Mouse (Mus musculus) adrenal gland, adult (tissue): ENCODE data around the gene Ska3.
"Not testable (repeated sequence)": the region's sequence is repeated elsewhere in the genome, so short reads cannot be mapped to it uniquely, and the experiment has no call there.

Experiments used
- DNase-seq, 2 experiments: peaks; one replicate each; pipeline ENCODE4 v3.0.0; 2022 to 2023; ENCODE audit warnings: low spot score in 1 of 2; ENCODE audit not compliant: inconsistent age in 2 of 2

The Ska3 gene

DNA sequence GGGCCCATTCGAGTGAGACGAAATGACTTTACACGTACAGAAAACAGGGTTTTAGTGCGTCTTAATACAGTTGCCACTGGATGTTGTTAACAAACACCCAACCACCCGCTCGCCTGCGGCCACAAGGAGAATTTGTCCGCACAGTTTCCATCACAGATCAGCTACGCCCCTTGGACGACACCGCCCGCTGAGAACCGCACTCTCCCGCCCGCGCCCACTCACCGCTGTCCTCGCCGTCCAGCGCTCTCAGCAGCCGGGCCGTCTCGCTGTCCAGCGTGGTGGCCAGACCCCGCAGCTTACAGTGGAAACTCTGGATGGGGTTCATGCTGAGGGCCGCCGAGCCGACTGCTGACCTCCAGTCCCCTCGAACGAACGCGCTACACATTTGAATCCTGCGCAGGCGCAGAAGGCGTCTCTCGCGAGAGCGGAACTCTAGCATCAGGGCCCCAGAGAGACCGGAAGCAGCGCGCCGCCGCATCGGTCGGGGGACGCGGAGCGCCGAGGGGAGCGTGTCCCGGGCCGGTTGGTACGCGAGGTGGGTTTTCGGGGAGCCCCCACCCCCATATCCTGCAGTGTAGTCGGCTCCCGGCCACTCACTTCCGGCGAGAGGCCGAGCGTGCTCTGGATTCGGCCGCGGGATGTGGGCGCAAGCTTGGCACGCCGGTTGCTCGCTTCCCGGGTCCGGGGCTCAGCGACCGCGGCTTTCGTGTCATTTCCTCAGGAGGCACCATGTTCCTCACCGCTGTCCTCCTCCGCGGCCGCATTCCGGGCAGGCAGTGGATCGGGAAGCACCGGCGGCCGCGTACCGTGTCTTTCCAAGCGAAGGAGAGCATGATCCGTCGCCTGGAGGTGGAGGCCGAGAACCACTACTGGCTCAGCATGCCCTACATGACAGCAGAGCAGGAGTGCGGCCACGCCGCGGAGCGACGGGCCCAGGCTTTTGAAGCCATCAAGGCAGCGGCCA lies at the start of gene Ska3, which contains the start of gene Mrpl57:
TSS of gene Ska3 (minus strand) at position 398 of the 964 bp plus-strand sequence.
TSS of gene Mrpl57 (plus strand) at position 447 of the 964 bp plus-strand sequence.
- DNase-seq, result peak; percentile 93 to 98

DNA sequence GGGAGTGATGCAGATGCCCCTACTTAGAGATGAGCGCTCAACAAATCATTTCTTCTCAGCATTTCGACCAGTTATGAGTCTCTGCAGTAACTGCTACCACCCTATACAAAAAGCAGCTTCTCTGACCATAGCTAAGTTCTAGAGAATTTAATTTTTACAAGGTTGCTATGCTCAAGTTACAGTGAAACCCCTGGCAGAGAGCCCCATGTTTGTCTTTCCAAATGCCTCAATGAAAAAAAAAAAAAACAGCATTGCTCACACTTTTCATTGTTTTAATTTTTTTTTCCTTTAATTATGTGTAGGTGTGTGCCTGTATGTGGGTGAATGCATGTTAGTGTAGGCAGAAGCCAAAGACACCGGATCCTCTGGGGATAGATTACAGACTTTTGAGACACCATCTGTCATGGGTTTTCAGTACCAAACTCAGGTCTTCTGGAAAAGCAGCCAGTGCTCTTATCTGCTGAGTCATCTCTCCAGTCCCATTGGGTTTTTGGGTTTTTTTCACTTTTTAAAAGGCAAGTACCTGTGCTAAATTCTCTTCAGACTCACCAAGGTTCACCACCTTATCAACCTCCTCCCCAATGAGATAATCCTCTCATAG lies 40.8 kb upstream of the Ska3 start:
- peak in 1 of 2 experiments; percentile 50 for DNase-seq

DNA sequence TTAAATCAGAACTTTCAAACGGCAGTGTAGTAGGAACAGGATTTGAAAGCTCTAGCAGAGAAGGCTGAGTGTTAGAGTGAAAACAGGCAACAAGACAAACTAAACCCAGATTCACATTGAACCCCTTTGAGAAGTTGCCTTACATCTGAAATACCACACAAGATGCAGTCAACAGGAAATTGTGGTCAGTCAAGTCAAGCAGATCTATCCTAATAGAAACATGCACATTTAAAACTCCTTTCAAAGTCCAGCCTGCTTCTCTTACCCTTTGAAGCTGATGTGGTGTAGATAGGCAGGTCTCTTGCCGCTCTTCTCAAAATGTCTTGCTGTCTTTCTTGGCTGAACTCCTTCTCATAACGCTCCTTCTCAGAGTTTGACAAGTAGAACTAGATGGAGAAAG lies 39.3 kb upstream of the Ska3 start:
- no peak for DNase-seq

DNA sequence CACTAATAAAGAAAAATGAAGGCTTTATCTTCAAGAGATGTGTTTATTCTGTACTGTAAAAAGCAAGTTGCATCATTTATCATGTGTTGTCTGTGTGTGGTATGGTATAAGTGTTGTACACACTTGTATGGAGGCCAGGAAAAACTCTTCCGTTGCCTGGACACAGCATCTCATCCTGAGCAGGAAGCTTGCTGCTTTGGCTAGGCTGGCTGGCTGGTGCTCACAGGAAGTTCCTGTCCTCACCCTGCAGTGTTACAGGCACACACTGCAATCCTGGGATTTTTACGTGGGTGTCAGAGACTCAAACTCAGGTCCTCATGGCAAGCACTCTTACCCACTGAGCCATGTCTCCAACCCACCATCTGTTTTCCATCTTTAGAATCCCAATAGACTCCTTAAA lies 37.1 kb upstream of the Ska3 start:
- DNase-seq, result no peak

DNA sequence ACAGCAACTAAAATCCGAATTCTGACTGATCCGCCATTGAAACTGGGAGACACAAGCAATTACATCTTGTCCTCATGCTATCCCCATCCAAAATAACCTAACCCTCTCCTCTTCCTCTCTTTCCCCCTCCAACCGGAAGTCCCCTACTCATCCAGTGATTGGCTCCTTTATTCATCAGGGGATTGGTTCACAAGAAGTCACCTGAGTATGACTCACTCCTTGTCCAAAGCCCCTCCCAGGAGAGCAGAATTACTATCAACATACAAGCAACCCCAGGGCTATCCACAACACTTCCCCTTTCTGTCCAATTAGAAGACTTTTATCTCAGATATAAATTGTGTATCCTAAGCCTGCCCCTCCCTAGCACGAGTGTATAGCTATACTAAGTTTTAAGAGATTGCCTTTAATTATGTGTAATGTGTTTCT lies 36.0 kb upstream of the Ska3 start:
- no peak for DNase-seq

DNA sequence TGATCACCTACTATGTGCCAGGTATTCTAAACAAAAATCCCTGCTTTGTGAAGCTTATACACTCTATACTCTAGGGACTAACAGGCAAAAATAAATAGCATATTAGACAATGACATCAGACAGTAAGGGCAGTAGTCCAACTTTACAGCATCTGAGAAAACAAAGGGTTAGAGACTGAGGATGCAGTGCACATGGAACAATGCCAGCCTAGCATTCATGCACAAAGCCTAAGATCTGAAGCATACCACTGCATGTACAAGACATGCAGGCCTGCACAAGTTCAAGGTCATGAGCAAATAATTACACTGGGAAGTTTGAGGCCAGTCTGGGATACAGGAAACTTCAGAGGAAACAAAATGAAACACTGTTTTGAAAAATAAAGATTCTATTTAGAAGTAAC lies 33.5 kb upstream of the Ska3 start:
- no peak for DNase-seq

DNA sequence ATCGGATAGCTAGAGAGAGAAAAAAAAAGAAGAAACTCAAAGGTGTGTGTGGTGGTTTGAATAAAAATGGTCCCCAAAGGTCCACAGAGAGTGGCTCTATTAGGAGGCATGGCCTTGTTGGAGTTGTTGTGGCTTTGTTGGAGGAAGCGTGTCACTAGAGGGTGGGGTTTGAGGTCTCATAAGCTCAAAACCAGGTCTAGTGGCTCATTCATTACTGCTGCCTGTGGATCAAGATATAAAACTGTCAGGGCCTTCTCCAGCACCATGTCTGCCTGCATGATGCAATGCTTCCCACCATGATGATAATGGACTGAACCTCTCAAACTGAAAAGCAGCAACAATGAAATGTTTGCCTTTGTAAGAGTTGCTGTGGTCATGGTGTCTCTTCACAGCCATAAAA lies 32.6 kb upstream of the Ska3 start:
- no peak for DNase-seq

DNA sequence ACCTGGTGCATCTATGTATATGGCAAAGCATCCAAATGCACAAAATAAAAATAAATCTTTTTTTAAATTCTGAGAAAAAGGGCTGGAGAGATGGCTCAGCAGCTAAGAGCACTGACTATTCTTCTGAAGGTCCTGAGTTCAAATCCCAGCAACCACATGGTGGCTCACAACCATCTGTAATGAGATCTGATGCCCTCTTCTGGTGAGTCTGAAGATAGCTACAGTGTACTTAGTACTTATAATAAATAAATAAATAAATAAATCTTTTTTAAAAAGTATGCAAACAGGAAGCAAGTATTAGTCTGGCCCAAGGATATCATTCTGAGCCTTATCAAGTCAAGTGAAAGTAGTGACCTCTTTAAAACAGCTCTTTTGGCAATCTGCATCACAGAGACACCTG lies 30.1 kb upstream of the Ska3 start:
- not testable (repeated sequence) for DNase-seq

DNA sequence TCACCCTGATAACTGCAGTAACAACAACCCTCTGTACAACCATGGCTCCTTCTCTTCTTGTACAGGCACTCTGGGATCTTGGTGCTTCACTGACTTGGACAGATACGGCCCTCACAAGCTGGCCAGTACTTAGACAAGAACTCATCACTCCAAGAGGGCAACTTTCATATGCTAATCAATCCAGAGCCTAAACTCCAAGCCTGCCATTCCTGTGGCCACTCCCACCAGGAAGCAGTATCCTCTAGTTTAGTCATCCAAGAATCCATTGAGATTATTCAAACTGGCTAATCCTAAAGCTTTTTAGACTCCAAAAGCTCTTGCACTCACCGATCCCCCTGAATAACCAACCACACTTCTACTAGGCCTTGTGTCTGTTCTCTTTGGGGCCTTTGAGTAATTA lies 27.0 kb upstream of the Ska3 start:
- DNase-seq, result no peak

DNA sequence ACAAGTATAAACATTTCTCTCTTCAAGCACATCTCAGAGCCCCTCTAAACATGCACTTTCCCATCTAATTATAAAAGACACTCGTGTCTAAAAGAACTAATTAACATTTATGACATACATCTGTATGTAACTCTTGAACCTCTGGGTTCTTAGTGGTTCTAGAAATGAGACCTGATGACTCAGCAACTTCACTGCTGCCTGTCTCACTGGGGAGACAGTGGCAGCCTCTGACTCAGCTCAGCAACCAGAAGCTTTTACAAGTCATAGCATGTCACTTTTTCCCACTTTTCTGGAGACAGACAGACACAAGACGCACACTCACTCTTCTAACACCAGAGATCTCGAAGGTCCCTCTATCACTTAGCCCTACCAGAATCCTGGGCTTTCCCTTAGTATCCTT lies 24.3 kb upstream of the Ska3 start:
- peak; percentile 31 to 68 for DNase-seq

DNA sequence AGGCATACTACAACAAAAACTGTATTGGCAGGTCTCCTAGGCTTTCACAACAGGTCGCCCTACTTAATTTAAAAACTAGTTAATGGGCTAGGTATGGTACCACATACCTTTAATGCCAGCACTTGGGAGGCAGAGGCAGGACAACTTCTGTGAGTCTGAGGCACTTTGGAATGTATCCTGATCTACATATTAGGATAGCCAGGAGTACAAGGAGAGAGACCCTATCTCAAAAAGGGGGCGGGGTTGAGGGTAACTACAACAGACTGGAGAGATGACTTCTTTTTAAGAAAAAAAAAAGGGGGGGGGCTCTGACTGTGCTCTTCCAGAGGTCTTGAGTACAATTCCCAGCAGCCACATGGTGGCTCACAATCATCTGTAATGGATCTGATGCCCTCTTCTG lies 22.7 kb upstream of the Ska3 start:
- DNase-seq, result peak in 1 of 2 experiments; percentile 20

DNA sequence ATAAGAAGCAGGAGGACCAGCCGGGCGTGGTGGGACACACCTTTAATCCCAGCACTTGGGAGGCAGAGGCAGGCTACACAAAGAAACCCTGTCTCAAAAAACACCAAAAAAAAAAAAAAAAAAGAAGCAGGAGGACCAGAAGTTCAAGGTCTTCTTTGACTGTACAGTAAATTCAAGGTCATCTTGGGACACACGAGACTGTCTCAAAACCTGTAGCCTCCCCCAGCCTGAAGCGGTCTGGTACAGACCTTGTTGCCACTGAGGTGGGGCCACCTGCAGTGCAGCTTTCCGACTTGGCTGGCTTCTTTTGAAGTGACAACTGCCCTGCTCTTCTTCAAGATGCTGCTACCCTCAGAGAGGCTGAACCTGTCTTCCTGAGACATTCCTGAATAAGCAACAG lies 22.1 kb upstream of the Ska3 start:
- DNase-seq, result peak in 1 of 2 experiments; percentile 20

DNA sequence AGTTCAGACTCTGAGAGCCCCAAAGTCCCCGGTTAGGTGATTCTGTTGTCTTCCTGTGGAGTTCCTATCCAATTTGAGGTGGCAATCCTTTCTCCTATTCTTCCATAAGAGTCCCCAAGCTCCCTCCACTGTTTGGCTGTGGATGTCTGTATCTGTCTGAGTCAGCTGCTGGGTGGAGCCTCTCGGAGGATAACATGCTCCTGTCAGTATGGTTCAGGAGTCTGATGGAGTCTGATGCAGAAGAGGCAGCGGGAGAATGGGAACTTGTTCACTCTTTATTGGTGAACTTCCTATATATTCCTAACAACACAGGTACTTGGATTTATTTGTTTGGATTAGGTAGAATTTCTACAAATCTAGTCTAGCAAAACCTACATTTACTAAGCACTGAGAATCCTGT lies 18.6 kb upstream of the Ska3 start:
- DNase-seq, result no peak

DNA sequence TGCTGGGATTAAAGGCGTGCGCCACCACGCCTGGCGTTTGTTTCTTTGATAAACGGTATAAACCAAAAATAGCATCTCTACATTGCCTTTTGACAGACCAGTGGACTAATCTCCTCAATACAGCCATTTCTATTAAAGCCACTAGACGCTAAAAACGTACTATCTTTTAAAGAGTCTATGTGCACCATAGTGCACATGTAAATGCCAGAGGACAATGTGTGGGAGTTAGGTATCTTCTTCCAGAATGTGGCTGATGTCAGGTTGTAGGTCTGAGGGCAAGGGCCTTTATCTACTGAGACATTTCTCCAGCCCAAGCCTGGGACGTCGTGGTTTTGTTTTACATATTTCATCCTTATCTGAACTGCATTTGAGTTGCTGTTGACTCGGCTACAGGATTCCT lies 9.2 kb upstream of the Ska3 start:
- DNase-seq, result no peak

DNA sequence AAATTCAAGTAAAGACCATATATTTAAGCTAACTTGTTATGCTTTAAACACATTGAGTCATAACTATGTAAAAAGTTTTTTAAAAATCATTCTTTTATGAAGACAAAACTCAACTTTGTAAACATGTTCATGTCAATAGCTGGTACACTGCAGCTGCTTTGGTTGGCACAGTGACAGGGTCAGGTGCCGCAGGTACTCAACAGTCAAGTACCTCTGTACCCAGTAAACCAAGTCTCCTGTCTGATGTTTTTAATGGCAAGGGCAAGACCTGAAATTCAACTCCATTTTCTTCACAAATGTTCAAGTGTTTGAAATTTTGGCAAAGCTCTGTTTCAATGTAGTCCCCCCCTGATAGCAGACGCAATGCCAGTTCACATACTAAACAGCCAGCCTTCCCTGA lies 7.5 kb upstream of the Ska3 start:
- no peak for DNase-seq

DNA sequence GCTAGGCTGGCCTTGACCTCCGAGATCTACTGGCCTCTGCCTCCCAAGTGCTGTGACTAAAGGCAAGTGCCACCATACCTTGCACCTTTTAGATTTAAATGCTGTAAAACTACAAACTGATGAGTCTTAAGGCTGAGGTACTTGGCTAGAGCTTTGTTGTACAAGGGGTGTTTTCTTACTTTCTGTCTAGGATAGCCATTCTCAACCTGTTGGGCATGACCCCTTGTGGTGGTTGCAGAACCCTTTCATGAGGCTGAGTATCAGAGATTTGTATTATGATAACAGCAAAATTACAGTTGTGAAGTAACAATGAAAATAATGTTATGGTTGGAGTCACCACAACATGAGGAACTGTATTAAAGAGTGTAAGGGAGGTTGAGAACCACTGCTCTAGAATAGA lies 1.3 kb upstream of the Ska3 start:
- no peak for DNase-seq

DNA sequence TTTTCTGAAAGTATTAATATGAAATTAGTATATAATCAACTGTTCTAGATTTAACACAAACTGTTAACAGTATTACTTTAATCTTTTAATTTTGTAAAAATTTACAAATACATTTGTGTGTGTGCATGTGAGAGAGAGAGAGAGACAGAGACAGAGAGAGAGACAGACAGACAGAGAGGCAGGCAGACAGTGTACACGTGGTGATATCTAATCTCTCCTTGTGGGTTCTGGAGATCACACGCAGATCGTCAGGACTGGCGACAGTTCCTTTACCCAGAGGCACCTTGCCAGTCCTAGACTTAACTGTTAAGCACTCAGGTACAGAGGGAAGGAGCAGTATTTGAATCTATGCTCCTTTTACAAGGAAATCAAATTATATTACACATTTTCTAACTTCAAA lies 5.1 kb downstream of the Ska3 start:
- no peak for DNase-seq

DNA sequence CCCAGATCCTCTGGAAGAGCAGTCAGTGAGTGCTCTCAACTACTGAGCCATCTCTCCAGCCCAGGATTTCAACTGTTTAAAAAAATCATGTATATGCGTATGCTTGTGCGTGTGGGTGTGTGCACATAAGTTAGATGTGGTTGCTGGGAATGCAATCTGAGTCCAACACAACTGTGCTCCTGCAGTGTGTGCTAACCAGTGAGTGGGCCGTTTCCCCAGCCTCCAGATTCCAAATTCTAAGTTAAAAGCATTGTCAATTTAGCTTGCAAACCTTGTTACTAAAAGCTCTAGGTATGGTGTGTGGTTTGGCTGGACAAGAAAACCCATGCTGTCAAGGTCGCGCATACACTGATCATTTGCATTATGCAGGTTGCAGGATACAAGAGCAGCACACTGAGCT lies 14.1 kb downstream of the Ska3 start:
- DNase-seq, result no peak

DNA sequence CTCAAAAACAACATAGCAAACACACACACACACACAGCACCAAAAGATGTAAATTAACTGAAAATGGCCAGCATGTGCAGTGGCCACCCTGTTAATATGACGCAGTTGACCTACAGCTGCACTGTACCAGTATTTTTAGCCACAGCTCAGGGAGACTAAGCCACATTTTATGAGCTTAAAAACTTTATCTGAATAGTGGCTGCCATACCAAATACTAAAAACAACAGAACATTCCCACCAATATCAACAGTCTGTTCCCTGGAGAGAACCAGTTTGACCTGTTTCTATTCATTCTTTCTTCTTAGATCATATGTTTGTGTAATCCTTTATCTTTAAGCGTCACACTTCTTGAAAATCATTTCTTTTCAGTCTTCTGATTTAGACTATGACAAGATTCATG lies 15.1 kb downstream of the Ska3 start:
- no peak for DNase-seq

DNA sequence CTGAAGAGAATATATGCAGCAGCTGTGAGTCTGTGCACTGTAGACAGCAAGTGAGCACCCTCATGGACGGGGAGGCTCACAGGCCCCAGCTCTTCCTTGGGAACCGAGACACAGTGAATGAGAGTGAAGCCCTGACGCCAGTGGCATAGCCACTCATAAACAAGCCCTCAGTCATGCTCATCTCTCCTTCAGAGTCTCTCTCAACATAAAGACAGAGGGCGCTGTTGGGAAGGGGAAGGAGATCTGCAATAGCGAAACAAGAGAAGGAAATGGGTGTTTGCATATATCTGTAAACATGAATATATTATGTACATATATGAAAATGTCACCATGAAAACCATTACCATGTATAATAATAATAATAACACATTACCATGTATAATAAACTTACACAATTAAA lies 17.4 kb downstream of the Ska3 start:
- peak in 1 of 2 experiments; percentile 67 for DNase-seq

DNA sequence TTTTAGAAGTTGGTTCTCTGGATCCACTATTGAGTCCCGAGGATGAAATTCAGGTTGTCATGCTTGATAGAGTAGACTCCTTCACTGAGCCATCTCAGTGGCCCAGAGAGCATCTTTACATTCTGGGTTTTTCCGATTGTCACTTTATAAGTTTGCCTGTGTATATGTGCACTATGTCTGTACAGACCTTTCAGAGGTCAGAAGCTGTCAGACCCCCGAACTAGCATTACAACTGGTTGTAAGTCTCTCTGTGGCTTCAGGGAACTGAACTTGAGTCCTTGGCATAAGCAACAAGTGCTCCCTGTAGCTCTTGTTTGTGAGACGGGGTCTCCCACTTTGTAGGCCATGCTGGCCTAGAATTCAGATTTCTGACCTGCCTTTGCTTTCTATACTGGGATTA lies 22.3 kb downstream of the Ska3 start:
- no peak for DNase-seq
